Mouse (Mus musculus) olfactory bulb, adult 2 months (tissue): ENCODE results near the gene Syt6.

Experiments used
- CTCF ChIP-seq: fragments of 200-500 bp; IDR thresholded peaks from 2 replicates; pipeline ENCODE4 v1.5.1; 2012; ENCODE audit warnings: low read depth, mild to moderate bottlenecking, low read length, moderate library complexity; ENCODE audit not compliant: insufficient read depth
- POLR2A ChIP-seq: fragments of 200-500 bp; IDR thresholded peaks from 2 replicates; pipeline ENCODE4 v1.6.1; 2012; ENCODE audit warnings: mild to moderate bottlenecking, low read depth, low read length, moderate library complexity; ENCODE audit not compliant: insufficient read depth

DNA sequence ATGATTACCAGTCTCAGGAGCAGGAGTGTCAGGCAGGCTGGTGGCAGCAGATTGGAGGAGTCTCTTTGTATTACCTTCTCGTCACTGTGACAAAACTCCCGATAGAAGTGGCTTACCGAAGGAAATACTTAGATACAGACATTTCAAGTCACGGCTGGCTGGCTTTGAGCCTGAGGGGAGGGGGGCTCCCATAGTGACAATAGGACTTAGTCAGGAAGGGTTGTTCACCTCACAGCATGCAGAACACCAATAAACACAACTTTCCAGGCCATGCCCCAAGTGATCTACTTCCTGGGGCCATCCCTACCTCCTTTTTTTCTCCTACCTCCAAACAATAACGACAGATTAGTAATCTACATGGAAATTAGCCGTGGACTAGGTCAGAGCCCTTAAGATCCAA, 103.8 kb downstream of the Syt6 start:
- TF ChIP-seq CTCF (no peak), POLR2A (no peak)
